Mouse (Mus musculus) liver, embryonic 14.5 days (tissue): ENCODE measurements around the gene 6030498E09Rik. TPM values are rescaled to one million over a fixed set of nuclear protein-coding genes. Genes with fewer than 3 reads are reported as not detected.

Experiments used
- ATAC-seq: fragments of 200-750 bp; cut with Nextera tagmentation; 2 replicates; pipeline ENCODE4 v1.8.0; 2017; ENCODE audit warnings: moderate number of reproducible peaks, mild to moderate bottlenecking, moderate library complexity; ENCODE audit not compliant: insufficient read depth
- DNase-seq, 3 experiments: peaks; one replicate each; pipeline ENCODE4 v3.0.0-alpha.2; 2012 to 2013; ENCODE audit warnings: low read depth in 3 of 3, low spot score in 3 of 3
- H3K27ac ChIP-seq: fragments of 300-500 bp; sonication (generic); 2 replicates; pipeline ENCODE4 v1.5.1; 2014; ENCODE audit warnings: moderate library complexity, mild to moderate bottlenecking, control low read depth, inconsistent platforms
- H3K27me3 ChIP-seq: fragments of 300-500 bp; sonication (generic); 2 replicates; pipeline ENCODE4 v1.6.1; 2014; ENCODE audit warnings: mild to moderate bottlenecking, low read length, moderate library complexity; ENCODE audit not compliant: control insufficient read depth, insufficient read depth
- H3K36me3 ChIP-seq: fragments of 300-500 bp; sonication (generic); replicated peaks from 2 replicates; pipeline ENCODE4 v1.6.1; 2014; ENCODE audit warnings: low read depth; ENCODE audit not compliant: control insufficient read depth, insufficient read depth
- H3K4me1 ChIP-seq, 2 experiments: fragments of 200-500 bp in 1 of 2; fragments of 300-500 bp in 1 of 2; sonication (generic) in 1 of 2; replicated peaks; 2 replicates each; pipeline ENCODE4 v1.6.1; 2012 to 2014; ENCODE audit warnings: antibody characterized with exemption in 1 of 2, inconsistent platforms in 1 of 2, low read length in 1 of 2; ENCODE audit not compliant: control insufficient read depth in 2 of 2, insufficient read depth in 2 of 2
- H3K4me2 ChIP-seq: fragments of 300-500 bp; sonication (generic); 2 replicates; pipeline ENCODE4 v1.6.1; 2014; ENCODE audit warnings: low read depth, mild to moderate bottlenecking, control low read depth, moderate library complexity
- H3K4me3 ChIP-seq, 2 experiments: fragments of 200-500 bp in 1 of 2; fragments of 300-500 bp in 1 of 2; sonication (generic) in 1 of 2; 2 replicates each; pipeline ENCODE4 v1.5.1; 2012 to 2014; ENCODE audit warnings: low read depth in 2 of 2, low read length in 2 of 2, mild to moderate bottlenecking in 2 of 2, control low read depth in 1 of 2, inconsistent platforms in 1 of 2, moderate library complexity in 1 of 2; ENCODE audit not compliant: insufficient read depth in 1 of 2
- H3K9ac ChIP-seq: fragments of 300-500 bp; sonication (generic); replicated peaks from 2 replicates; pipeline ENCODE4 v1.6.1; 2014; ENCODE audit warnings: mild to moderate bottlenecking, control low read depth, moderate library complexity
- H3K9me3 ChIP-seq: fragments of 300-500 bp; sonication (generic); 2 replicates; pipeline ENCODE4 v1.6.1; 2016; ENCODE audit warnings: low read length, mixed read lengths; ENCODE audit not compliant: control insufficient read depth
- CTCF ChIP-seq: IDR thresholded peaks from 2 replicates; pipeline ENCODE4 v1.5.1; 2016; ENCODE audit warnings: antibody characterized with exemption, low read depth, control low read depth
- EP300 ChIP-seq: IDR thresholded peaks from 2 replicates; pipeline ENCODE4 v1.6.1; 2016; ENCODE audit warnings: antibody characterized with exemption, low read depth
- WGBS: fragments of 180-500 bp; shearing (Covaris S2); extraction: QIAGEN DNeasy Blood & Tissue Kit; methylation state at CpG from one replicate; pipeline ENCODE4 v1.1.7; 2014; ENCODE audit not compliant: insufficient replicate concordance; 5-methylcytosine and 5-hydroxymethylcytosine counted together
- polyA plus RNA-seq, 2 experiments: library from polyadenylated mRNA; depleted of rRNA in 1 of 2; stranded (reverse) in 1 of 2; unstranded in 1 of 2; fragments of >200 nt; fragmentation: Nextera tagmentation in 1 of 2; extraction: Ambion mirVana in 1 of 2; gene quantifications; 2 replicates each; pipeline versions ENCODE4 v1.2.1 to v1.2.3; 2012 to 2014

The 6030498E09Rik gene
- polyA plus RNA-seq (2012; rRNA removed) (0.08 and 0.19 TPM in 2 replicates), polyA plus RNA-seq (2014; fragmentation: Nextera tagmentation; extraction: Ambion mirVana) (0.08 TPM in 1 of 2 replicates, not detected in the other)

GRCm38 (mm10) chrX:38772478-38772877, at the start of gene 6030498E09Rik:
Gene 6030498E09Rik (plus strand): TSS chrX:38772671.
- 19% methylated on average over 9 of the region's 9 CpGs for WGBS
- Histone ChIP-seq H3K4me2 (peak within 1 kb of the TSS; percentile 13; the same call in 1 of the 2 replicates), H3K27ac (no peak within 1 kb of the TSS), H3K4me1 (no peaks in the 10 kb centered on the region), H3K36me3 (no peaks in the 10 kb centered on the region), H3K9ac (no peak within 1 kb of the TSS), H3K4me3 (no peak within 1 kb of the TSS), H3K27me3 (no peaks in the 10 kb centered on the region), H3K9me3 (no peaks in the 10 kb centered on the region)
- ATAC-seq (no peak), DNase-seq (no peak)
- no peak for TF ChIP-seq EP300

- Histone ChIP-seq H3K4me2 (no peak overlapping the region), H3K4me1 (no peaks in the 10 kb centered on the region), H3K27me3 (no peaks in the 10 kb centered on the region), H3K9me3 (no peaks in the 10 kb centered on the region), H3K9ac (no peak overlapping the region), H3K4me3 (no peak overlapping the region), H3K27ac (no peak overlapping the region), H3K36me3 (no peaks in the 10 kb centered on the region)
- no peak for DNase-seq
- TF ChIP-seq EP300 = no peak
- no peak for TF ChIP-seq CTCF
- WGBS = 39% methylated on average over 5 of the region's 5 CpGs
- ATAC-seq = no peak
Observed at GRCm38 (mm10) chrX:38730081-38730480, 42.4 kb upstream of the 6030498E09Rik start.

GRCm38 (mm10) chrX:38730639-38731038, 41.8 kb upstream of the 6030498E09Rik start:
- H3K9me3 ChIP-seq = no peaks in the 10 kb centered on the region
- H3K4me1 ChIP-seq = no peaks in the 10 kb centered on the region
- no peak overlapping the region for H3K4me3 ChIP-seq
- TF ChIP-seq EP300 (no peak), CTCF (no peak)
- H3K9ac ChIP-seq = no peak overlapping the region
- DNase-seq (no peak), ATAC-seq (no peak)
- no peaks in the 10 kb centered on the region for H3K27me3 ChIP-seq
- H3K4me2 ChIP-seq = no peak overlapping the region
- no peaks in the 10 kb centered on the region for H3K36me3 ChIP-seq
- H3K27ac ChIP-seq = no peak overlapping the region
- WGBS = 49% methylated on average over 2 of the region's 2 CpGs

DNA sequence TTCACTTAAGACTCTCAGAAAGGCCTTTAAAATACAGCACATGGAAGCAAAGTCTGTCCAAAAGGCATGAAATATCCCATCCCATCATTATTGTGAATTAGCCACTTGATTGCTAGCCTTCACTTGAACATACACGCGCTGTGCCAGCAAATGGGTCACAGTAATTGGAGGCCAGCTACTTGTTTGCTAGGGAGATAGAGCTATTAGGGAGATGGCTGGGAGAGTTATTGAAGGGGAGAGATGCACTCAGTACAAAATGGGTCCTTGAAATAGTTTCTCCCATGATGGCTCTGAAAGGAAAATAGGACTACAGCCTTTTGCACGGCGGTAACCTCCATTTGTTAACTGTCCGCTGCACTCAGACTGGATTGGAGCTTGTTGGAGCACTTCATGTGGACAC, 38.8 kb upstream of the 6030498E09Rik start:
- no peaks in the 10 kb centered on the region for H3K4me1 ChIP-seq
- H3K27me3 ChIP-seq = no peaks in the 10 kb centered on the region
- H3K9me3 ChIP-seq = no peaks in the 10 kb centered on the region
- TF ChIP-seq EP300 (no peak), CTCF (no peak)
- H3K4me2 ChIP-seq = no peak overlapping the region
- H3K27ac ChIP-seq = no peak overlapping the region
- DNase-seq (no peak), ATAC-seq (no peak)
- 83% methylated on average over 5 of the region's 5 CpGs for WGBS
- H3K4me3 ChIP-seq = no peak overlapping the region
- H3K9ac ChIP-seq = no peak overlapping the region
- no peaks in the 10 kb centered on the region for H3K36me3 ChIP-seq

DNA sequence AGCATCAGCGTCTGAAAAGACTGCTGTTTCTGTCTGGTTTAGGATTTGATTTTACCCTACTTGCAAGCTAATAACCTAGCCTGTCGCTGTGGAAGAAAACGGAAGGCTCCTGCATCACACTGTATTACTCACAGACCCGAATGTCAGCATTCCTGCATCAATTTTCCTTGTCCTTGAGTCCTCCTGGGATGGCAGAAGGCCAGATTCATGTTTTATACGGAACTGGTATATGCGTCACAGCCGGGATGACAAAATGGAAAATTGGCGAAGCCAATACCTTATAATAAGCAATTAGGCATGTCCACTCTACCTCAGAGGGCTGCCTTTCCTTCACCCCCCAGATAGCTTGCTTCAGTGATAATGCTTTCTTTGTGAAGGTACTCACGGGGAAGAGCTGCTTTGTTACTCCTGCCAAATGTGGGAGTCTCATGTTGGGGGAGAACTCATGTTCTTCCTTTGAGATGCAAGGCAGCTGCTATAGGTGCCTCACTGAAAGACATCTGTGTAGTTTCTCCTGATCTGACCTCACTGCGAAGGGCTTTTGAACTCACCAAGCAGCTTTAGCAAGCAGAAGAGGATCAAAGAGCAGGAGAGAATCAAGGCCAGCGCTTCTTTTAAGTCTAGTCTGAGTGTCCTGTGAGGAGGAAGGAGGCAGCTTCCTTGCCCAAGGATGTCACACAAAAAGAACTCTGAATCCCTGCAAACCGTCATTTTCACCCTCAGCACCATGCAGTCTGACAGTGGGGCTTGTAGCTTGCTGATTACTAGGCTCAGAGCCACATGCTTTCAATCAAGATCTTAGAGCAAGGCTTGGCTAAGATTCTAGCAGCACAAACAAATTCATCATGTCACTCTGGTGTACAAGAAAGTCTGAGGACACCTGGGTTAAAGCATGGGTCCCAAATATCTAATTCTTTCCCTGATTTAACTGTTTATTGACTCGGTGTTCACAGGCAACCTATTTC, 37.3 kb upstream of the 6030498E09Rik start:
- Histone ChIP-seq H3K4me3 (no peak overlapping the region), H3K9ac (no peak overlapping the region), H3K36me3 (no peaks in the 10 kb centered on the region), H3K4me1 (no peaks in the 10 kb centered on the region), H3K27me3 (no peaks in the 10 kb centered on the region), H3K9me3 (no peaks in the 10 kb centered on the region), H3K4me2 (no peak overlapping the region), H3K27ac (no peak overlapping the region)
- ATAC-seq (no peak), DNase-seq (no peak)
- 58% methylated on average over 13 of the region's 13 CpGs for WGBS
- TF ChIP-seq CTCF (no peak), EP300 (no peak)
